Mouse (Mus musculus): ENCODE data around the gene Hoxb4. TPM values are rescaled to one million over a fixed set of nuclear protein-coding genes. Genes with fewer than 3 reads are reported as not detected.

The Hoxb4 gene
- polyA plus RNA-seq, 1 experiment, result not detected

GRCm38 (mm10) chr11:96348141-96348928 is 30.3 kb downstream of the Hoxb4 start:
- TF ChIP-seq POLR2A (IDR thresholded peaks at IDR 0.05; ENCODE audit: insufficient read depth, low read depth, low read length), result no peak
- no peak for TF ChIP-seq CTCF (IDR thresholded peaks at IDR 0.05; ENCODE audit: insufficient read depth, low read depth, low read length)
- Histone ChIP-seq H3K4me1 (ENCODE audit: control insufficient read depth, insufficient read depth, low read length) (peaks cover 3% of the 10 kb centered on the region; the same call in 1 of the 2 replicates), H3K4me3 (ENCODE audit: insufficient read depth, low read depth, low read length) (no peak overlapping the region), H3K27ac (ENCODE audit: insufficient read depth, low read depth, low read length) (no peak overlapping the region)
- 6% methylated on average over 21 of the region's 21 CpGs for WGBS

- Histone ChIP-seq H3K4me1 (ENCODE audit: control insufficient read depth, insufficient read depth, low read length) (peaks cover 3% of the 10 kb centered on the region; the same call in 1 of the 2 replicates), H3K4me3 (ENCODE audit: insufficient read depth, low read depth, low read length) (no peak overlapping the region), H3K27ac (ENCODE audit: insufficient read depth, low read depth, low read length) (no peak overlapping the region)
- TF ChIP-seq POLR2A (IDR thresholded peaks at IDR 0.05; ENCODE audit: insufficient read depth, low read depth, low read length) (no peak), CTCF (IDR thresholded peaks at IDR 0.05; ENCODE audit: insufficient read depth, low read depth, low read length) (no peak)
- WGBS, result 9% methylated on average over 3 of the region's 3 CpGs
Measured at GRCm38 (mm10) chr11:96348988-96349387, 30.9 kb downstream of the Hoxb4 start.

- TF ChIP-seq CTCF (IDR thresholded peaks at IDR 0.05; ENCODE audit: insufficient read depth, low read depth, low read length) (no peak), POLR2A (IDR thresholded peaks at IDR 0.05; ENCODE audit: insufficient read depth, low read depth, low read length) (no peak)
- H3K4me1 ChIP-seq (ENCODE audit: control insufficient read depth, insufficient read depth, low read length), result peaks cover 3% of the 10 kb centered on the region; the same call in 1 of the 2 replicates
- WGBS, result 15% methylated on average over 14 of the region's 14 CpGs
- no peak overlapping the region for H3K4me3 ChIP-seq (ENCODE audit: insufficient read depth, low read depth, low read length)
- H3K27ac ChIP-seq (ENCODE audit: insufficient read depth, low read depth, low read length), result no peak overlapping the region
Measured at GRCm38 (mm10) chr11:96349491-96350340, 31.6 kb downstream of the Hoxb4 start.

- H3K27ac ChIP-seq (ENCODE audit: insufficient read depth, low read depth, low read length), result no peak within 1 kb of the TSS
- H3K4me1 ChIP-seq (ENCODE audit: control insufficient read depth, insufficient read depth, low read length), result peaks cover 3% of the 10 kb centered on the region; the same call in 1 of the 2 replicates
- TF ChIP-seq CTCF (IDR thresholded peaks at IDR 0.05; ENCODE audit: insufficient read depth, low read depth, low read length) (no peak), POLR2A (IDR thresholded peaks at IDR 0.05; ENCODE audit: insufficient read depth, low read depth, low read length) (no peak)
- WGBS, result 28% methylated on average over 2 of the region's 2 CpGs
- H3K4me3 ChIP-seq (ENCODE audit: insufficient read depth, low read depth, low read length), result no peak within 1 kb of the TSS
Measured at GRCm38 (mm10) chr11:96350341-96350624, 32.2 kb downstream of the Hoxb4 start, which contains the start of gene Hoxb2. Gene Hoxb2, plus strand, starts transcription at chr11:96350525.

GRCm38 (mm10) chr11:96350791-96351190 is 32.7 kb downstream of the Hoxb4 start:
- WGBS, result 37% methylated on average over 2 of the region's 2 CpGs
- Histone ChIP-seq H3K4me3 (ENCODE audit: insufficient read depth, low read depth, low read length) (no peak overlapping the region), H3K4me1 (ENCODE audit: control insufficient read depth, insufficient read depth, low read length) (no peaks in the 10 kb centered on the region), H3K27ac (ENCODE audit: insufficient read depth, low read depth, low read length) (no peak overlapping the region)
- no peak for TF ChIP-seq CTCF (IDR thresholded peaks at IDR 0.05; ENCODE audit: insufficient read depth, low read depth, low read length)
- TF ChIP-seq POLR2A (IDR thresholded peaks at IDR 0.05; ENCODE audit: insufficient read depth, low read depth, low read length), result no peak

- 9% methylated on average over 11 of the region's 11 CpGs for WGBS
- Histone ChIP-seq H3K4me1 (ENCODE audit: control insufficient read depth, insufficient read depth, low read length) (no peaks in the 10 kb centered on the region), H3K27ac (ENCODE audit: insufficient read depth, low read depth, low read length) (no peak overlapping the region), H3K4me3 (ENCODE audit: insufficient read depth, low read depth, low read length) (no peak overlapping the region)
- TF ChIP-seq POLR2A (IDR thresholded peaks at IDR 0.05; ENCODE audit: insufficient read depth, low read depth, low read length) (no peak), CTCF (IDR thresholded peaks at IDR 0.05; ENCODE audit: insufficient read depth, low read depth, low read length) (no peak)
Measured at GRCm38 (mm10) chr11:96351312-96351711, 33.2 kb downstream of the Hoxb4 start.

GRCm38 (mm10) chr11:96351831-96352230 is 33.8 kb downstream of the Hoxb4 start:
- H3K27ac ChIP-seq (ENCODE audit: insufficient read depth, low read depth, low read length), result no peak overlapping the region
- no peaks in the 10 kb centered on the region for H3K4me1 ChIP-seq (ENCODE audit: control insufficient read depth, insufficient read depth, low read length)
- no peak overlapping the region for H3K4me3 ChIP-seq (ENCODE audit: insufficient read depth, low read depth, low read length)
- TF ChIP-seq CTCF (IDR thresholded peaks at IDR 0.05; ENCODE audit: insufficient read depth, low read depth, low read length) (no peak), POLR2A (IDR thresholded peaks at IDR 0.05; ENCODE audit: insufficient read depth, low read depth, low read length) (no peak)
- WGBS, result 3% methylated on average over 22 of the region's 22 CpGs

GRCm38 (mm10) chr11:96352691-96353521 is 34.8 kb downstream of the Hoxb4 start:
- no peaks in the 10 kb centered on the region for H3K4me1 ChIP-seq (ENCODE audit: control insufficient read depth, insufficient read depth, low read length)
- TF ChIP-seq CTCF (IDR thresholded peaks at IDR 0.05; ENCODE audit: insufficient read depth, low read depth, low read length) (no peak), POLR2A (IDR thresholded peaks at IDR 0.05; ENCODE audit: insufficient read depth, low read depth, low read length) (no peak)
- WGBS, result 2% methylated on average over 75 of the region's 75 CpGs
- no peak overlapping the region for H3K4me3 ChIP-seq (ENCODE audit: insufficient read depth, low read depth, low read length)
- no peak overlapping the region for H3K27ac ChIP-seq (ENCODE audit: insufficient read depth, low read depth, low read length)

Measured in olfactory bulb, adult 2 months (tissue).